Mouse (Mus musculus) neural tube, embryonic 10.5 days (tissue): ENCODE measurements at regions not wholly inside any gene's neighbourhood (a gene's known extent, or its start where the extent isn't known, plus 50 kb on each side); places are given as distances from the start of the nearest gene placed in this dataset.
"Not testable (repeated sequence)": the region's sequence is repeated elsewhere in the genome, so short reads cannot be mapped to it uniquely, and the experiment has no call there.

Experiments
- DNase-seq: peaks from one replicate; pipeline ENCODE4 v3.0.0-alpha.2; 2017; ENCODE audit warnings: low spot score; ENCODE audit errors: extremely low spot score

DNA sequence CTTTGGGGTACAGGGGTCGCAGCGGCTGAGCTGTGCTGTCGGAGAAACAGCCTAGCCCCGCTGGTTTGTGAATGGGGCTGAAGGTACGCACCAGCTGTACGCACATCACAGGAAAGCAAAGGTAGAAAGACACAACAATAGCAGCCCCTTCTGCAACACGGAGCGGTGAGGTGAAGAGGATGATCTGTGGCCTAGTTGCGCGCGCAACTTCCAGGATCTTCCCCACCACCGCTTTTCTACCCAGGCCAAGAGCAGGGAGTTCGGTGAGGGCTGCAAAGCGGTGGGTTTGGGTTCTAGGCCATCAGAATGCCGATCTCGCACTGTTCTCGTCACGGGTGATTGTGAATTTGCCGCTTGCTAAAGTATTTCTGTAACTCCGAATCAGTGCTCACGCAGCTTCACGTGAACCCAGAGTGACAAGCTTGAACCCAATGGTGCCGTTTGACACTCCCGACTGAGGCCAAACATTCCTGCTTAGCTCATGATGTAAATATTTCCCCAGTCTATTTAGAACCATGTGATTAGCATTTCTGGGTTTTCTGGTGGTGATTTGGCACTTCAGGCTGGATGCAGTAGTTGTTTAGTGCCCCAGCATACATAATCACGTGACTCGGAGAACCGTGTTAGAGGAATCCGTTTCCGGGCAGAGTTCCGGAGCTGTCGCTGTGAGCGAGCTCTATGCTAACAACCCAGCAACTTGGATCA, 54.7 kb downstream of the Cryaa start:
- no peak for DNase-seq

DNA sequence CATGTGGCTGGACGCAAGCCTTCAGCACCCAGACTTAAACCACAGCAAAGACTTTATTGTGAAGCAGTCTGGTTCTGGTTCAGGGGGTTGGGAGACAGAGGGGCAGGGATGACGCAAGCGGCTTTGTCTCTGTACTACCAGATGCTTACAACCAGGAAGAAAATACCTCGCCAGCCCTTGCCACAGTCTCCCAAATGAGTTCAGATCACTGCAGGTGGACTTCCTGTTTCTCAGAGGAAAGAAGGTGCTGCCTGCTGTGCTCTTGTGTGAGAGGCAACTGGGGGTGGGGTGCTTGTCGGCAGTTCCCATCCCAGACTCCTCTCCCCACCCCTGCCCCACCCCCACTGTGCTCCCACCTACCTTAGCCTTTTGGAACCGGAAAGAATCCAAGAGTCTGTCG, 56.9 kb downstream of the Cryaa start:
- DNase-seq, result no peak

DNA sequence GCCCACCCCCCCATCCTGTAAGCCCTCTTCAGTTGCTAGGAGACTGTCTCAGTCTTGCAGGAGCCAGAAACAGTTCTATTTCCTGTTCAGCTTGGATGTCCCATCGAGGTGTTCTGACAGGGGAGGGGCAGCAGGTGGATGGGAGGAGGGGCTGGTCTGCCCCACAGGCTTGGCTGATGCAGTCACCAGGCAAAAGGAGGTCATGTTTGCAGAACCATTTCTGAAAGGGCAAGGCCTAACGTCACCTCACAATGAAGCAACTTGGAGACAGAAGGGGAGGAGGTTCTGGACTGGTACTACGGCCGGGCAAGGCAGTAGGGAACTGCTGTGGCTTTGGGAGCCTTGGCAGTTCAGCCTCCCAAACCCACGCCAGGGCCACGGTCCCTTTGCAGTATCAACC, 59.1 kb downstream of the Cryaa start:
- DNase-seq, result no peak

DNA sequence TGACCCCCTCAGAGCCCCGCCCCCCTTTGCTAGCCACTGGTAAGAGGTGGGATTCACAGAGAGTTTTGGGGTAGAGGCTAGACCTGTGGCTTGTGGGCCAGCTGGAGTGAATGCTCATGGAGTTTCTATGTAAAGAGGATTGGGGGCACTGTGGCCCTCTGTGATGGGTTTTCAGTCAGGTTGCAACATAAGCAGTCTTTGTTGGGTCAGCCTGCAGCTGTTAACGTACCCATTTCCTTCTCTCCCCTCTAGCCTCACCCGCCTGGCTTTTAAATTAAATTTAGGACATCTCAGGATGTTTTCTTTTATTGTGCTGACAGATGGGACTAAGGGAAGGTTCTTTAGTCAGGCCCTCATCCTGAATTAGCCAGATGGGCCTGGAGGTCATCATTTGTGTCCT, 60.6 kb downstream of the Cryaa start:
- DNase-seq, result no peak

DNA sequence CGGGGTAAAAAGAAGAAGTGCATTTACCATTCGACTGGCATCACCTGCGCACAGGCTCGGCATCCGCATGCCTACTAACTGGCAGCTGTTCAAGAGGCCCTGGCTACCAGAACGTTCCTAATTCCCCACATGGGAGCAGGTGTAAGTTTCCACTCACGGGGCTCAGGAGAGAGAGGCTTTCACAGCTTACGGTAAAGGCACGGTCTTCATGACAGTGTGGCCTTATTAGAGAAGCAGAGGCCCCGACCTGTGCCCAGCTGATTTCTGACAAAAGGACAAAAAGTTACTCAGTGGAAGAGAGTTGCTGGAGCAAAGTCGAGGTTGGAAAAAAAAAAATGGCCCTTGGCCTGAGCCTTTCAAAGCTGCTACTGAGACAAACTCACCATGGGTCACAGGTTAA, 62.0 kb downstream of the Cryaa start:
- no peak for DNase-seq

DNA sequence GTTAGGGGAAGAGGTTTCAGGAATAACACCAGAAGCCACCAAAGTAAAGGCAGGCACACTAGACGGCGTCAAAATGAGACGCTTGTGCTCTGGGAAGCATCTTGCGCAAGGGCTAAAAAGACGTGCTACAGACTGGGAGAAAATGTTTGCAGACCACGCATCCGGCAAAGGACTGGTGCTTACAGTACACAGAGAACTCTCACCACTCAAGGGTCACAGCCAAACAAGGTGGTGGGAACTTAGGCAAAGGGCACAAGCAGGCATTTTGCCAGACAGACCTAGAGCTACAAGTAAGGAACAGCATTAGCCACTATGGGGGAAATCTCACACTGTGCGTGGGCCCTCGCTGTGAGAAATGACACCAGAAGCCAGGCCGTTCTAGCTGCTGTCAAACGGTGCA, 62.5 kb downstream of the Cryaa start:
- DNase-seq, result no peak

DNA sequence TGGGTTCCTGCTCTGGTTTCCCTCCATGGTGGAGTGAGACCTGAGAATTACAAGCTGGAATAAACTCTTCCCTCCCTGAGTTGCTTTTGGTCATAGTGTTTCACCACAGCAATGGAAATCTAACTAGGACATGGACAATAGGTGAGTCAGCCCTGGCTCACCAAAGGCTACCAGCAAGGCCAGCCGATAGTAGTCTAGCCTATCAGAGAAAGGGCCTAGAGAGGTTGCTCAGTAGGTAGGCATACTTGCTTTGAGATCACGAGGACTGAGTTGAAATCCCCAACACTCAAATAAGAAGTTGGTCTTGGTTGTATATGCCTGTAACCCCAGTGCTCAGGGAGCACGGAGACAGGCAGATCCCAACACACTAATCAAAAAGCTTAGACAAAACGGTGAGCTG, 66.0 kb downstream of the Cryaa start:
- DNase-seq, result no peak

DNA sequence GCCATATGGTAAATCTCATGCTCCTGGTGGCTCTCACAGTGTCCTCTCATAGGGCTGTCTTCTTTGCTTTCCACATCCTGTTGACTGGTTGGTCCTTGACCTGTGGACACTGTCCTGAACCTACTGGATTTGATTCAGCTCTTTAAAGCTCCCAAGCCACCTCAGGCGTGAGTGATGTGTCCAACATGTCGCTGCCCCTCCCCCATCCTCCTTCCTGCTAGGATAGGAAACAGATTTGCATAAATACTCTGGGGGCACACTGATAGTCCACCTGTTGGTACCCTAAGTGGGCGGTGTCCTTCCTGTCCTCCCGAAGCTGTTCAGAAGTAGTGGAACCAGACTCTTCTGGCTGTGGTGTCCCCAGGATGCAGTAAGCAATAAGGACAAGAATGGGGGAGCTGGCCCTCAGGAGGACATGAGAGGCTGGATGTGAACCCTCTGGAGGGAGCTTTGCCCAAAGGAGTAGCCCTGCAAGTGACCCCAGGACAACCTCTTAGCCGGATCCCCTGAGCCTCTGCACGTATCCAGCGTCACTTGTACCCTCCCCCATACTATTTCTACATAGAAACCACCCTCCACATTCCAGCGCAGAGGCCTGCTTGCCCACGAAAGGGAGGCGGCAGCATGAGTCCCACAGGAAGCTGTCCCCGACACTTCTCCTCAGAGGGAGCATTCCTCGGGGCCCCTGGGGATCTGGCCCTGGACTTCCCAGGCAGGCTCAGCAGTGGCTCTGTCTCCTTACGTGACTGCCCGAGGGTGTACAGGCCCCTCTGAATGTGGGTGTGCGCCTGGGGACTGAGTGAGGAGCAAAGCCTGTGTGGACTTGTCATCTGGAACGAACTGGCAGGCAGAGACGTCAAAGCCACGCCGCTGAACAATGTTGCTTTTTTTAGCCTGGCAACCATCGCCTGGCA, 68.8 kb downstream of the Cryaa start:
- no peak for DNase-seq

DNA sequence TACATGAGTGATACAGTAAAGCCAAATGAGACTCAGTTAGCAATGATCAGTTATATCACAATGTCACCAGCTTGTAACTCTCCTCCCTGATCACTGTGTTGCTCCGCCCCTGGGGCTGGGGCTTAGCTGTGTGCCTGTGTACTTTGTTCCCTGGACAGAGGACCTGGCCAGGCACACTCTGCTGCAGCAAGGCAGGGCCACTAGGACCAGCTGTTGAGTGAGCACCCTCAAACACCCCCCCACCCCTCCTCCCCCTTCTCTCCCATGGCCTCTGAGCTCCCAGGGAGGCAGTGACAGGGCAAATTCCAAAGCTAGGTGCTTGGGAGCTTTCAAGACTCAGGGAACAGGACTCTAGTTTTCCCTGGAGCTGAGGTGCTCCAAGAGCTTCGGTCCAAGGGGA, 70.0 kb downstream of the Cryaa start:
- DNase-seq, result no peak

DNA sequence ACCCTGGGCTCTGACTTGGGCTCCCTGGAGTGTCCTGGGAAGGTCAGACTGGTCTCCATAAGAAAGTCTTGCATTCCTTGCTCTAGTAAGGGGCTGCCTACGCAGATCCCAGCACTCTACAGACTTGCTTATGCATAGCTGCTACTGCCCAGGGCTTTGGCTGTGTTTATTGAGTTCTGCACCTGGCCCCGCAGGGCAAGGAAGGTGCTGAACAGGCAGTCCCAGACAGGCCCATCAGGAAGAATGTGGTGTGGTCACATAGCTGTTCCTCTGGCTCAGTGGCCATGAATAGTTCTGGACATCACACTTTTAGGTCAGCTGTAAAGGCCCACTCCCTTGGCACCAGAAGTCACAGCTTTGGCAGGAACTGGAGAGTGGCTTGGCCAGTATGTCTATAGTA, 70.6 kb downstream of the Cryaa start:
- DNase-seq, result no peak

DNA sequence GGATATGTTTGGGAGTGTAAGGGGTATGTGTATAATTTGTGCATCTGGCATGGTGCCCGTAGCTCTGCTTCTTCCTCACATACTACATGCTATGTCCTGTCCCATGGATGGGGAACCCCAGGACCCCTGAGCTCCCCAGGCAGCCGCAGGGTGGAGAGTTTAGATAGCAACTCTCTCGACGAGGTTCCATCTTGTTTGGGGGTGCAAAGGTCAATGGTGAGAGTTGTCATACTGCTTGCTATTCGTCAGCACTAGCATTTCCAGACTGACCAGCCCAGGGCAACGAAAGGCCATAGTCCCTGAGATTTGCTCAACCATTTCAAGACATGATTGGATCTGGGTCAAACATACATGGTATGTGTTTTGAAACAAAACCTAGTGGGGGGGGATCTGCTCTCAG, 71.4 kb downstream of the Cryaa start:
- DNase-seq, result no peak

DNA sequence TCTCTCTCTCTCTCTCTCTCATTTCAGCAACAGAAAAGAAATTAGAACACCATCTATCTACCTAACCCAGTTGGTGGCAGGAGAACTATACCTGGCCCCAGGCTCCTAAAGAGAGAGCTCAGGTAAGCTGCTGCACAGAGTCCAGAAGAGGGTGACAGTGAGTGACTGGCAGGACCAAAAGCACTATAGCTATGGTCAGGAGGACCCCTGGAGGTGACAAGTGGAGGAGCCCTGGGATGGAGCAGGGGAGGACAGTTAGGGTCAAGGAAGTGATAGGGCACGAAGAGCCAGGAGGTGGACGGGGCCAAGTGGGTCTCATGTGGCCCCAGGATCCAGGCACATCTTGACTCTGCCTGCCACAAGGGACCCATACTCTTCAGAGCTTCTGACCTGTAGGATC, 73.7 kb downstream of the Cryaa start:
- no peak for DNase-seq

DNA sequence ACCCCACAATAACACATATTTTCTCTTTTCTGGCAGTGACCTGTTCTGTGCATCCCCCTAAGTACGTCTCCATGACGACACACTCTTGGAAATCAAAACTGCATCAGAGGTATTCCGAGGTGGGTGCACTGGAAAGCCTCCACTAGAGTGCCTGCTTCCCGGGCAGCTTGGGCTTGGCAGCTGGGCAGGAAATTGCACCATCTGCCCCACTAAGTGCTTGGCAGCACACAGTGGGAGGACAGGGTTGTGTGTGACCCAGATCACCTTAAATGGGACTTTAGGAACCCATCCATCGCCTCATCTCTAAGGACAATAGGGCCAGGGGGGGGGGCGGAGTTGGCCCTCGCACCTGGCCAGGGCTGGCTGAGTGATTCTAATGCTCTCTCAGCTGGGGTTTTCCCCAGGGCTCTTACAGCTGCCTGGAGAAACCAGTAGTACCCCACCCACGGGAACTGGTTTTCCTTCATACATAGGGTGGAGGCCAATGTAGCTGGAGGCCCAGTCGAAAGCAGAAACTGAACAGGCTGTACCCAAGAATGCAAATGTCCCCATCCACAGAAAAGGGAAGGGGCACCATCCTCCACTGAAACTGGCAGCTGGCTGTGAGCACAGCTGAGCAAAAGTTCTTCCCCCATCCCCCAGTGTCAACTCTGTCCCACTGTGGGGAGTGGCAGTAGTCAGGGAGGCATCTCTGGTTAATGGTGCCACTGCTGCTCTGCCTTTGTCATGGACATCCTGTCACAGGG, 75.7 kb downstream of the Cryaa start:
- no peak for DNase-seq

DNA sequence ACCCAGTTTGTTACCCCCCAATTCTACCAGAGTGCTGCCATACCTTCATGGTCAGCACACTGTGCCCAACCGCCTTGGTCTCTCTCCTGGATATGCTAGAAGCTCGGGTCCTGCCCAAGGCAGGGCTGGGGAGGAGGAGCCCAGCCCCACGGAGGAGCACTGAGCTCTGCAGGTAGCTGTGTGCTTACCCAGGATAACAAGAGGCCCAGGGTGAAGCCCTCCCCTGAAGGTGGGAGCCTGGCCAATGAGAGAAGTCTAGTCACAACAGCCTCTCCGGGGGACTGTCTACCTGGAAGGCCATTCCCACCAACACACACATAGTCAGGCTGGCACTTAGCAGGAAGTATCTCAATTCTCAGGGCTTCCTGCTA, 76.2 kb downstream of the Cryaa start:
- DNase-seq, result no peak

DNA sequence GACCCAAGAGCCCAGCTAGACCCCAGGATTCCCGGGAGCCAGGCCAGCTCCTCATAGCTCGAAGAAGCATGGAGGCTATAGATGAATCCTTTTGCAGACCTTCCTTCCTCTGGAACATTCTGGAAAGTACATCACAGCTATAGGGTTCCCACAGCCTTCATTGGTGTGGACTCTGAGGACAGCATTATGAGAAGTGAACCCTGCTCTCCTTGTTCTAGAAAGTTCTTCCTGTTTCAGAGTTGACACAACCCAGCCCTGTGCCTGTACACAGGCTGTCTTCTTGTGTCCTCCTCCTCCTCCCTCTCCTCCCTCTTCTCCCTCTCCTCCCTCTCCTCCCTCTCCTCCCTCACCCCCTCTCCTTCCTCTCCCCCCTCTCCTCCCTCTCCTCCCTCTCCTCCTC, 82.9 kb downstream of the Cryaa start:
- DNase-seq, result no peak

DNA sequence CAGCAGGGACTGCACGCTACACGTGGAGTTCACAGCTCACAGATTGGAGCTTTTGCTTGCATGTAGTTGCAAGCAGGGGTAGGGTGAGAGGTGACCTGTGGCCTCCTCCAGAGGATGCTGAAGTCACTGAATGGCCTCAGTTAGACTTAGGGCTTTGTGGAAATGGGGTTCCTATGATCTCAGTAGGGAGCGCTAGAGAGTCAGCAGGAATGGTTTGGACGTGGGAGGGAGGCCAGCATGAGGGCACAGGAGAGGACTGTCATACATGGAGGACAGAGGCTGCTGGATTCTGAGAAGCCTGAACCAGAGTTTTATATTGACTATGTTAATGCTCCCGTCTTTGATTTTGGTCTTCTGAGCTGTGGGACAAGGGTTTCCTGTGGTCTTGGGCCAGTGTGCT, 85.5 kb downstream of the Cryaa start:
- DNase-seq, result no peak

DNA sequence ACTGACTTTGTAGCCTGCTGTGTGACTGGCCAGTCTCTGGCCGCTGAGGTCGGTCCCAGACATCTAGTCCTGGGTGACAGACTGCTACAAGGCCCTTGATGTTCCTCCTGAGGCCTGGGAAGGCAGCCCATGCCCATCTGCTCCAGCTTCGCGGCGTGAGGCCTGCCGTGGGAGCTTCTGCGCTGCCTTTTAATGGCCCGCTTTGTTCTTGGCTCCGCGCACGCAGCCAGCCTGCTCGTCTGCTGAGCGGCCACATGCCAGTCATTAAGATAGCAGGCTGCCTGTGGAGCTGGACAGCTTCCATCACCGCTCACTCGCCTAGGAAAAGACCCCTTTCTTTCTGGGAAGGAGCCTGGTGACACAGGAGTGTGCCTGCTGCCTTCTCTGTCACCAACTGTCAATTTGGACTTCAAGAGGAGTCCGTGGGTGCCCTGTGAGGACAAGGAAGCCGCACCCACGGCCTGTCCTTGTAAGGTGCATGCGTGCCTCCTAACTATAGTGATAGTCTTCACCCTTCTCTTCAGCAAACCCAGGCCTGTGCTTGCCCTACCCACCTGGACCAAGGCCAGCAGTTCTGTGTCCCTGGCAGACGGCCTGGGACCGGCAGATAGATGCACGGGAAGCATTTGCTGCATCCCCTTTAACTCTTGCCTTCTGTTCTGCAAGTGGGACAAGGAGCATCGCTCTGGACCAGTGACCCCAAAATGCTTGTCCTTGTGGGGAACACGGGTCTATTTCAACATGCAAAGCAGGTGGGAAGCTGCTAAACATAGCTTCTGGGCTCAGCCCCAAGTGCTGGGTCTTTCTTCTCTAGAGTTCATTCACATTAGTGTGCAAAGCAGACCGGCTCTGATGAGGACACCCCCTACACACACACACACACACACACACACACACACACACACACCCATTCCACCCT, 88.6 kb downstream of the Sik1 start:
- DNase-seq, result peak; percentile 72

DNA sequence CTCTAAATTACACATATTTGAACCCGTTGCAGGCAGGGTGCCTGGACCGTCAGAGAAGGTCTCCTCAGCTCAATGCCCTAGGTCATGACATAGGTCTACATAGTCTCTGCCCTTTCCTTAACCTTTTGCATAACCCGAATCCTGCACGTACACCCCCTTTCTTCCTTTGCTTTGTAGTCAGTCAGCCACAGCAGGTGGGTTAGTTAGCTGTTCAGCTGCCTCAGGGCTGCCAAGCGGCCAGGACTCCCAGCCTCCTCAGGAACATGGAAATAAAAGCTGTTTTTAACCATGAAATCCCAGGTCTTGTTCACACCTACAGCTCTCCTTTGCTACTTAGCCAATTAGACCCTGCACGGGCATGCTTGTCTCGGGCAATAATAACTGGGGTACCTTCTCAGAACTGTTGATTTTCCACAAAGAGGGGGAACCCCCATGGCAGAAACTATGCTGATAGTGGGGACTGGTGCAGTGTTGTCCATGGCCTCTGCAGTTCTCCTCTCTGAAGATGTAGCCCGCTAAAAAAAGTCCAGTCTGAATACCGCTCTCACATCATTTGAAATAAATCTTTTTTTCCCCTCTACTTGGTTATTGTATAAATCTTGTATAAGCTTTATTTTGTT, 83.3 kb downstream of the Sik1 start:
- DNase-seq, result no peak

DNA sequence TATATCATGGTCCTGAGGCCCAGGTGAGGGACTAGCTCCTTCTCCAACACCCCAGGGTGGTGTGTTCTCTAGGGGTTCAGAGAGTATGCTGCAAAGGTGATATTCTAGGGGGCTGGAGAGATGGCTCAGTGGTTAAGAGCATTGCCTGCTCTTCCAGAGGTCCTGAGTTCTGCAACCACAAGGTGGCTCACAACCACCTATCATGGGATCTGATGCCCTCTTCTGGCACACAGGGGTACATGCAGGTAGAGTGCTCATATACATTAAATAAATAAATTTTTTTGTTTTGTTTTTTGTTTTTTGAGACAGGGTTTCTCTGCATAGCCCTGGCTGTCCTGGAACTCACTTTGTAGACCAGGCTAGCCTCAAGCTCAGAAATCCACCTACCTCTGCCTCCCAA, 81.7 kb downstream of the Sik1 start:
- not testable (repeated sequence) for DNase-seq

DNA sequence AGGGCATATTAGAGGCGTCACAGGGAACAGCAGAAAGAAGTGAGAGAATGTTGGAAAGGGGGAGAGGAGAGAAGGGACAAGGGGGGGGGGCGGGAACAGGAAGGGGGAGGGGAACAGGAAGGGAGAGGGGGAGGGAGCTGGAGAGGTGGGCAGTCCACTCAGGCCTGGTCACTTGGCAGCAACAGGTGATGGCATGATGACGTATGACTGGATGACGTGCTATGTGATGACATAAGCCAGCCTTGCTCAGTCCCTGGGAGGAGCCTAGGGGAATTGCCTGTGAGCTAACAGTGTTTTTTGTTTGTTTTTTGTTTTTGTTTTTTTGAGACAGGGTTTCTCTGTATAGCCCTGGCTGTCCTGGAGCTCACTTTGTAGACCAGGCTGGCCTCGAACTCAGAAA, 80.6 kb downstream of the Sik1 start:
- DNase-seq, result no peak

DNA sequence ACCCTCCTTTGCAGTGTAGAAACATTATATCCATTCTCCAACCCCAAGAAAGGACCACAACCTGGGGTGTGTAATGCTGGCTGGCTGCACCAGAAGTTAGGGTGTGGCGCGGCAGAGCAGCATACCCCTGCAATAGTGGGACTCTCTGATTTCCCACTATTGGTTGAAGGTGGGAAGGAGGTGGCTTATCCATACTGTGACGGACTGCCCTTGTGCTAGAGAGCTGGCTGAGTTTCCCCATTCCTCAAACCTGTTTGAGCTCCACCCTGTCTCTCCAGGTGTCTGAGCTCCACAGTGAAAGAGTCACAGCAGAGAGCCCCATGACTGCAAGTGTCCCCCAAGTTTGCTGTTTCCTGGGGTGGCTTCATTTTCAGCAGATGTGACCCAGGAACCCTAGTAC, 79.6 kb downstream of the Sik1 start:
- DNase-seq, result no peak
